Mouse (Mus musculus) neural tube, embryonic 15.5 days (tissue): ENCODE measurements around the gene Ppil2. TPM values are rescaled to one million over a fixed set of nuclear protein-coding genes. Genes with fewer than 3 reads are reported as not detected.

ENCODE experiments used
- ATAC-seq: fragments of 200-750 bp; cut with Nextera tagmentation; 2 replicates; pipeline ENCODE4 v1.8.0; 2017; ENCODE audit warnings: mild to moderate bottlenecking, moderate TSS enrichment, moderate library complexity; ENCODE audit not compliant: low FRiP score
- H3K27ac ChIP-seq: fragments of 300-500 bp; sonication (generic); replicated peaks from 2 replicates; pipeline ENCODE4 v1.5.1; 2015; ENCODE audit warnings: mild to moderate bottlenecking, inconsistent platforms
- H3K27me3 ChIP-seq: fragments of 300-500 bp; sonication (generic); replicated peaks from 2 replicates; pipeline ENCODE4 v1.6.1; 2015; ENCODE audit warnings: inconsistent platforms
- H3K36me3 ChIP-seq: fragments of 300-500 bp; sonication (generic); 2 replicates; pipeline ENCODE4 v1.6.1; 2015; ENCODE audit warnings: inconsistent platforms
- H3K4me1 ChIP-seq: fragments of 300-500 bp; sonication (generic); 2 replicates; pipeline ENCODE4 v1.6.1; 2015; ENCODE audit warnings: inconsistent platforms
- H3K4me2 ChIP-seq: fragments of 300-500 bp; sonication (generic); 2 replicates; pipeline ENCODE4 v1.6.1; 2015; ENCODE audit warnings: inconsistent platforms, mild to moderate bottlenecking, moderate library complexity
- H3K4me3 ChIP-seq: fragments of 300-500 bp; sonication (generic); replicated peaks from 2 replicates; pipeline ENCODE4 v1.5.1; 2015; ENCODE audit warnings: mild to moderate bottlenecking, inconsistent platforms
- H3K9ac ChIP-seq: fragments of 300-500 bp; sonication (generic); replicated peaks from 2 replicates; pipeline ENCODE4 v1.6.1; 2015; ENCODE audit warnings: mild to moderate bottlenecking, inconsistent platforms
- H3K9me3 ChIP-seq: fragments of 300-500 bp; sonication (generic); replicated peaks from 2 replicates; pipeline ENCODE4 v1.6.1; 2016; ENCODE audit warnings: inconsistent platforms
- WGBS: fragments of 180-500 bp; shearing (Covaris S2); methylation state at CpG from one replicate; pipeline ENCODE4 v1.1.7; 2015; ENCODE audit warnings: mixed read lengths; 5-methylcytosine and 5-hydroxymethylcytosine counted together
- polyA plus RNA-seq: library from polyadenylated mRNA; unstranded; fragments of >200 nt; fragmentation: Nextera tagmentation; extraction: Ambion mirVana; gene quantifications from 2 replicates; pipeline ENCODE4 v1.2.1, GENCODE M21; 2015

Gene Ppil2
- polyA plus RNA-seq, 1 experiment from 2014 or later = 134 TPM

DNA sequence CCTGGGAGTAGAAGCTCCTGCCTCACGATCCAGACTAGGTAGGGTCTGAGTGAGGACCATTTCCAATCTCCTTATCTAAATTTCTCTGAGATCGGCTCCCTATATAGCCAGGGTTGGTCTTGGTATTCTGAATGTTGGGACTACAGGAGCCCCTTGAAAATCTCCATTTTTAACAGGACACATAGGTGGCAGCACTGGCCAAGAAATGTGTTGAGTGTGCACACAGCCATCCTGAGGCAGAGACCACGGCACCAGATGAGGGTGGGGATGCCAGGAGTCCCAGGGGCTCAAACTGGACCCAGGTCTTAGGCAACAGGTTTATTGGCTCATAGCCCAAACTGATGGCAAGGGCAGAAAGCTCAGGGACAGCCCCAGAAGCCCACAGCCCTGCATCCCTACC, 22.7 kb downstream of the Ppil2 start:
- no peak for ATAC-seq
- Histone ChIP-seq H3K4me3 (no peak overlapping the region), H3K27me3 (no peaks in the 10 kb centered on the region), H3K4me2 (no peak overlapping the region), H3K9ac (no peak overlapping the region), H3K27ac (no peak overlapping the region; the same call in 1 of the 2 replicates), H3K9me3 (no peaks in the 10 kb centered on the region), H3K36me3 (peaks cover 96% of the 10 kb centered on the region), H3K4me1 (no peaks in the 10 kb centered on the region)
- WGBS = 66% methylated on average over 3 of the region's 3 CpGs

DNA sequence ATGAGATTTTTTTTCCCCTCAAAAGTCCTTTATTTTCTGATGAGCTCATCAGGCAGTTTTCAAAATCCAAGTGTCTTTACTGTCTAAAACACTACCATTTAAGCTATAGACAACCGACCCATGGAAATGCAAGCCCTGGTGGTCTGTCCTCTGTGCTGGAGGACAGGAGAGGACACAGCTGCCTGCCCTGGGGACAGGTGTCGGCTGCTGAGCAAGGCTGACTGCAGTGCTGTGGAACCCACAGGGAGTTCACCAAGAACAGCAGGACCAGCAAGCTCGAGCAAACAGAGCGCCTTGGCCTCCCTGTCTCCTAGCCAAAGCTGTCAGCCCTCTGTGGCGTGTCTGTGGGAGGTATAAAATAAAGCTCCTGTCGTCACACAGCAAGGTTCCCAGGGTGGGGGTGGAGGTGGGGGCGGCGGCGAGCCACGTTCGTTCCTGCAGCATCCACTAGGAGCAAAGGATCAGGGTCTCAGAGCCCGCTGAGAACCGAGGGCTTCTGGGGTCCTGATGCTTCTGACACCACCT, 24.3 kb downstream of the Ppil2 start:
- H3K4me1 ChIP-seq = no peaks in the 10 kb centered on the region
- H3K27me3 ChIP-seq = no peaks in the 10 kb centered on the region
- no peak overlapping the region for H3K9ac ChIP-seq
- ATAC-seq = no peak
- WGBS = 65% methylated on average over 13 of the region's 13 CpGs
- H3K9me3 ChIP-seq = no peaks in the 10 kb centered on the region
- H3K4me3 ChIP-seq = no peak overlapping the region
- peaks cover 92% of the 10 kb centered on the region for H3K36me3 ChIP-seq
- no peak overlapping the region for H3K27ac ChIP-seq
- H3K4me2 ChIP-seq = no peak overlapping the region

DNA sequence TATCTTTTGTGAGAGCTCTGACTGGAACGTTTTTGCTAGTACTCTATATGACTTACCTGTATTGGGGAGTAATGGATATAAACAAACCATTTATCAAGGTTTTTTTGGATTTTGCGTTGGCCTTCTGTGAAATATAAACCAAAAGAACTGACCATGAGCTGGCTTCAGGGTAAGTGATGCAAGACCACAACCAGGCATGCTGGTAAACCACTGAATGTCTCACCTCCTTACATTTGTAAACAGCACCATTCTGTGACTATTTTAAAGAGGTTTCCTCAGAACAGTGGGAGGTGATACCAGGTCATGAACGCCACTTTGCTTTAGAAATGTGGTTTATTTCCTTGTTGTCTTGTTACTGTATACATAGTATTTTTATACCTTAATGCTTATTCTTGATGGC, 24.8 kb downstream of the Ppil2 start:
- 92% methylated on average over 3 of the region's 3 CpGs for WGBS
- no peak for ATAC-seq
- no peaks in the 10 kb centered on the region for H3K27me3 ChIP-seq
- H3K4me1 ChIP-seq = no peaks in the 10 kb centered on the region
- H3K9me3 ChIP-seq = no peaks in the 10 kb centered on the region
- H3K36me3 ChIP-seq = peaks cover 92% of the 10 kb centered on the region
- no peak overlapping the region for H3K4me2 ChIP-seq
- H3K9ac ChIP-seq = no peak overlapping the region
- no peak overlapping the region for H3K4me3 ChIP-seq
- H3K27ac ChIP-seq = no peak overlapping the region

DNA sequence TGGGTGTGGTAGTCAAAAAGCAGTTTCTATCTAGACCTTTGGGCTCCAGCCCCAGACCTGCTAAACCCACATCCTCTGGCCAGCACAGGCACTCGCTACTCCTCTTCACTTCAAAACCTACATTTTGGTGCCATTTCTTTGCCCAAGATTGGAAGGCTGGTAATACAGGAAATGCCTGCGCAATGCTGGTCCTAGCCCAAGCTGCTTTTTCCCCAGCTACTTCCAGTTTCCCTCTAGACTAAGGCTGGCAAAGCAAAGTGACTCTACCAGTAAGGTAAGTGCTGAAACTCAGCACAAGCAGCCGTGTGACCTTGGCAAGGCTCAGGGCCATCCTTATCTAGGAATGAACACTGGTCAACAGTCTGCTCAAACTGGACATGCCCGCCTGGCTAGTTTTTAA, 25.4 kb downstream of the Ppil2 start:
- no peak for ATAC-seq
- Histone ChIP-seq H3K4me3 (no peak overlapping the region), H3K27me3 (no peaks in the 10 kb centered on the region), H3K9ac (no peak overlapping the region), H3K4me1 (no peaks in the 10 kb centered on the region), H3K9me3 (no peaks in the 10 kb centered on the region), H3K27ac (no peak overlapping the region), H3K36me3 (peaks cover 87% of the 10 kb centered on the region), H3K4me2 (no peak overlapping the region)
- 93% methylated on average over 4 of the region's 4 CpGs for WGBS

DNA sequence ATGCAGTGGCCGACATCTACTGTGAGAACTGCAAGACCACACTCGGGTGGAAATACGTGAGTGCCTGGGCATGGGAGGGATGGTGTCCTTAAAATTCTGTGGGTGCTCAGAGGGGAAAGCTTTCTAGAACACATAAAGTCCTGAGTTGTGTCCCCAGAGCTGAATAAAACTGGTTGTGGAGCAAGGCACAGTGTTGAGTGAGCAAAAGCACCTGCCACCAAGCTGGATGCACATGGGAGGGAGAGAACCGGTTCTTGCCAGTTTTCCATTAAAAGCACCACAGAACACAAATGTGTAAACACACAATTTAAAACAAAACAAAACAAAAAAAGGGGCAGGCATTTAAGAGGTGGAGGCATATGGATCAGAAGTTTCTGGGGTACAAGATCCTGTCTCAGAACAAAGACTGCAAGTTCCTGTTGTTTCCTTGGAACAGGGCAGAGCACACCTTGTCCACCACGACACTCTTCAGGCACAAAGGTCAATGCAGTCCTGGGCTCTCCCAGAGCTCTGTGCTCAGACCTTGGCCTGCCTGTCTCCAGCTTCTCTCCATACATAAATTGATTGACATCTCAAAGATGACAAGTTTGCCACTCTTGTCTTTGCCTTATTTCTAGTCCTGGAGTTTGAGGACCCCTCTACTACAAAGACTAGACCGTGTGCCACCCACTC, 28.8 kb downstream of the Ppil2 start:
- H3K27me3 ChIP-seq = no peaks in the 10 kb centered on the region
- no peak overlapping the region for H3K4me2 ChIP-seq
- H3K27ac ChIP-seq = no peak overlapping the region
- H3K4me1 ChIP-seq = no peaks in the 10 kb centered on the region
- peaks cover 65% of the 10 kb centered on the region for H3K36me3 ChIP-seq
- 85% methylated on average over 6 of the region's 6 CpGs for WGBS
- H3K9ac ChIP-seq = no peak overlapping the region
- no peak for ATAC-seq
- no peak overlapping the region for H3K4me3 ChIP-seq
- no peaks in the 10 kb centered on the region for H3K9me3 ChIP-seq

DNA sequence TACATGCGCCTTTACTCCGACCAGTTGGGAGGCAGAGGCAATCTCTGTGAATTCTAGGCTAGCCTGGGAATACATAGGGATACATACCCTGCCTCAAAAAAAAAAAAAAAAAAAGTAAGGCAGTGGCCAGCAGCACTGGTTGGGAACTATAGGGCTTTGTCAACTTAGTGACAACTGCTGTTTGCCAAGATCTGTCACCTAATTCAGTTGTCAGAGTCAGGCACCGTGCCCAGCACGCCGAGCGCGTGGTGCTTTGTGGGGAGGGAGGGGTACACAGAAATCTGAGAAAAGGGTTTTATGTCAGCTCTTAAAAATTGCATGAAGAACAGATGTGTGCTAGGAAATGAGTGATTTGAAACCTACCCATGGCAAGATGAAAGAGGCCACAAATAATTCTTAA, 33.0 kb downstream of the Ppil2 start:
- no peak overlapping the region for H3K27ac ChIP-seq
- 81% methylated on average over 7 of the region's 7 CpGs for WGBS
- no peak overlapping the region for H3K9ac ChIP-seq
- H3K4me1 ChIP-seq = peaks cover 5% of the 10 kb centered on the region; the same call in 1 of the 2 replicates
- ATAC-seq = no peak
- H3K9me3 ChIP-seq = no peaks in the 10 kb centered on the region
- no peak overlapping the region for H3K4me3 ChIP-seq
- no peak overlapping the region for H3K4me2 ChIP-seq
- no peaks in the 10 kb centered on the region for H3K27me3 ChIP-seq
- peaks cover 36% of the 10 kb centered on the region for H3K36me3 ChIP-seq

DNA sequence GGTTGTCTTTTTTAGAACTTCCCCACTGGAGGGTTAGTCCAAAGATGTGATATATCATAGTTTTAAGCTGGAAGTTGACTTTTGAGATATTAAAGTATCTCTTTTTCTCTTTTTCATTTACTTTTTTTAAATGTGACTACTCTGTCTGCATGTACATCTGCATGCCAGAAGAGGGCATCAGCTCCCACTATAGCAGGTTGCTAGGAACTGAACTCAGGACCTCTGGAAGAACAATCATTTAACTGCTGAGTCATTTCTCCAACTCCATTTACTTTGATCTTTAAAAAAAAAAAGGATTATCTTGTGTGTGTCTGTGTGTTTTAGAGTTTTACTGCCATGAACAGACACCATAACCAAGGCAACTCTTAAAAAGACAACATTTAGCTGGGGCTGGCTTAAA, 34.2 kb downstream of the Ppil2 start:
- H3K4me3 ChIP-seq = no peak overlapping the region
- no peaks in the 10 kb centered on the region for H3K9me3 ChIP-seq
- peaks cover 27% of the 10 kb centered on the region for H3K36me3 ChIP-seq
- H3K4me2 ChIP-seq = no peak overlapping the region
- no peak for ATAC-seq
- H3K27me3 ChIP-seq = no peaks in the 10 kb centered on the region
- H3K27ac ChIP-seq = no peak overlapping the region
- H3K4me1 ChIP-seq = peaks cover 15% of the 10 kb centered on the region
- no peak overlapping the region for H3K9ac ChIP-seq

DNA sequence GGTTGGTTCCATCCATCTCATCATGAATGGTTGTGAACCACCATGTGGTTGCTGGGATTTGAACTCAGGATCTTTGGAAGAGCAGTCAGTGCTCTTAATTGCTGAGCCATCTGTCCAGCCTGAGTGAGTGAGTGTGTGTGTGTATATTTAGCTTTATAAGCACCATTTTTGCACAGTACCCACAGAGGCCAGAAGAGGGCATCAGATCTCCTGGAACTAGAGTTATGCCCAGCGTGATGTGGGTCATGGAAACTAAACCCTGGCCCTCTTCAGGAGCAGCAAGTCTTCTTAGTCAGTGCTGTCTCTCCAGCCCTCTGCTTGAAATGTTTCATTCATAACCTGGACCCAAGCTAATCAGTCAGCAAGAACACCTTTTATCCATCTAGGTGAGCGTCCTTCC, 34.8 kb downstream of the Ppil2 start:
- Histone ChIP-seq H3K27ac (no peak overlapping the region), H3K9ac (no peak overlapping the region), H3K27me3 (no peaks in the 10 kb centered on the region), H3K9me3 (no peaks in the 10 kb centered on the region), H3K36me3 (peaks cover 24% of the 10 kb centered on the region), H3K4me3 (no peak overlapping the region), H3K4me1 (peaks cover 19% of the 10 kb centered on the region), H3K4me2 (no peak overlapping the region)
- WGBS = 98% methylated on average over 2 of the region's 2 CpGs
- ATAC-seq = no peak

DNA sequence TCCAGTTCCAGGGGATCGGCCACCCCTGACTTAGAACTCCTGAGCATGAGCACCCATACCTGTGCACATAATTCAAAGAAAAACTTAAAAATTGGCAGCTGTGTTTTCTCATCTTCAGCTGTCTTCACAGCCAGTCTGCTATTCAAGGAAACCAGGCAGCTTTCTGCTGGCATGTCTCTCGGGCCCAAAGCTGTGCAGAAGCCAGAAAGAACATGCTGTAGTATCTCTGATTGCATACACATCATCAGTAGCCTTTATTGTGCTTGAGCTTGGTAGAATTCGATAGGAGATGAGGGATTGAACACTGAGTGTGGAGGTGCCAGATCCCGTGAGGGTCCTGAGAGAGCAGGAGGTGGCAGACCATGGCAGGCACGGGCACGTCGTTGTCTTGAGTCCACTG, 38.1 kb downstream of the Ppil2 start:
- H3K4me2 ChIP-seq = no peak overlapping the region
- H3K4me3 ChIP-seq = no peak overlapping the region
- H3K27ac ChIP-seq = no peak overlapping the region
- ATAC-seq = no peak
- peaks cover 13% of the 10 kb centered on the region for H3K36me3 ChIP-seq
- H3K27me3 ChIP-seq = no peaks in the 10 kb centered on the region
- H3K9ac ChIP-seq = no peak overlapping the region
- H3K9me3 ChIP-seq = no peaks in the 10 kb centered on the region
- 91% methylated on average over 7 of the region's 7 CpGs for WGBS
- peaks cover 27% of the 10 kb centered on the region for H3K4me1 ChIP-seq

DNA sequence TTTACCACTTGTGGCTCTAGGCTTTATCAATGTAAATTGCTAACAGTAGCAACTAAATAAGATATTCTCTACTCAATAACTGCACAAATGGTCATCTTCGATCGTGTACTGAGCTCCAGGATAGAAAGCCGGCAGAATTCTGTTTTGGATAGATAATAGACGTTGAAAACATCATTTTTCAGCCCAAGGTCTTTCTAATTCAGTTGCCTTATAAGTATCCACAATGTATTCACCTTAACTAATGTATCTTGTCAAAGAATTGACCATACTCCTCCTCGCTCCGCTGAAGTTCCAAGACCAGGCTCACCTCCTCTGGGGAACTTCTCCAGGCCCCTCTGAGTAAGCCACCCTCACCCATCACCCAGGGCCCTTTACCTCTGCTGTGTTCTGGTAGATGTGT, 40.3 kb downstream of the Ppil2 start:
- 49% methylated on average over 6 of the region's 6 CpGs for WGBS
- ATAC-seq = no peak
- 0 out of 2 replicates have a peak overlapping the region, but pooled peaks have one; percentile 18 for H3K27ac ChIP-seq

DNA sequence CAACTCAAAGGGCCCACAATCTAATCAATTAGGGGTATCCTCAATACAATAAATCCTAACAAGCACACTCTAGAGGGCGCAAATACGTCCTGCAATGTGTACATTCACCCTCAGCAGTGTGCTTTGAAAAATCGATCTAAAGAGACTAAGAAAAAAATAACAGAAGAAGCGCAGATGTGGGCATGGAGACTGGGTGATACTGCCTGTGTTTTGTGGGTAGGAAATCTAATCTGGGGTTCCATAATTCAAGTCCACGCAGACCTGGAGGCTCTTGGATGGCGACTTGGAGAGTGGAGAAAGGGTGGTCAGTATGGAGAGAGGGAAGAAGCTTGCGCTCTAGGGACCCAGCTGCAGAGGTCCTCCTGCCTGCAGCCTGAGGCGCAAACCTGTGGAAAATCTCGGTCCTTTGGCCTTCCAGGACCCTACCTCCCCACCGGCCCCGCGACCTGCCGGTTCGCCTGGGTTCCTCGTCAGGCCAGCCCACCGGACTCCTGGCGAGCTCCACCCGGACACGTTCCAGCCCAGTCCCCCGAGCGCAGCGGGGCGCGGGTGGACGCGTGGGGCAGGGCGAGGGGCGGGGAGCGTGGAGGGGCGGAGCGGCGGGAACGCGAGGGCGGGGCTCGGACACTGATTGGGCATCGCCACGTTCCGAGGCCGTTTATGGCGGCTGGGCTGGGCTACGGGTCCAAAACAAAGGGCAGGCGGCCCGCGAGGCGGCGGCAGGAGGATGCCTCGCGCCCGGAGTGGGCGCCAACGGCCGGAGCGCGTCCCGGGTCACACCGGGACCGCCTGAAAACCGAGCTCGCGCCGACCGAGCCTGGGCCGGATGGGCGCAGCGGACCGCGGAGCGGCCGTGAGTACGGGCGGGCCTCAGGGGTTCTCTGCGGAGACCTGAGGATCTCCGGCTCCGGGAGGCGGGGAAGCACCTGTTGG, 41.3 kb downstream of the Ppil2 start, which contains the start of gene Ypel1:
Gene Ypel1 (plus strand): TSS at position 186 of the 933 bp plus-strand sequence.
- peak within 1 kb of the TSS; percentile 86 for H3K4me3 ChIP-seq
- peaks cover 27% of the 10 kb centered on the region for H3K4me1 ChIP-seq
- no peaks in the 10 kb centered on the region for H3K27me3 ChIP-seq
- peak; percentile 96 for ATAC-seq
- under 1% methylated on average over 75 of the region's 76 CpGs for WGBS
- H3K9ac ChIP-seq = peak within 1 kb of the TSS; percentile 75
- peak within 1 kb of the TSS; percentile 92 for H3K27ac ChIP-seq
- H3K36me3 ChIP-seq = peaks cover 2% of the 10 kb centered on the region; the same call in 1 of the 2 replicates
- peak within 1 kb of the TSS; percentile 79 for H3K4me2 ChIP-seq
- no peaks in the 10 kb centered on the region for H3K9me3 ChIP-seq

More for the DNA sequence above, 40.3 kb downstream of the Ppil2 start:
- H3K36me3 ChIP-seq = peaks cover 10% of the 10 kb centered on the region
- peak overlapping the region; percentile 79 for H3K4me2 ChIP-seq
- H3K9ac ChIP-seq = peak overlapping the region; percentile 75; the same call in 1 of the 2 replicates
- peaks cover 27% of the 10 kb centered on the region for H3K4me1 ChIP-seq
- H3K4me3 ChIP-seq = peak overlapping the region; percentile 86
- H3K9me3 ChIP-seq = no peaks in the 10 kb centered on the region
- no peaks in the 10 kb centered on the region for H3K27me3 ChIP-seq
